Mouse (Mus musculus) neural tube, embryonic 12.5 days (tissue): ENCODE results near the gene Cd300lb. TPM values are rescaled to one million over a fixed set of nuclear protein-coding genes. Genes with fewer than 3 reads are reported as not detected.

Experiments
- ATAC-seq: fragments of 200-750 bp; cut with Nextera tagmentation; 2 replicates; pipeline ENCODE4 v1.8.0; 2017; ENCODE audit warnings: low read depth, mild to moderate bottlenecking, moderate TSS enrichment, moderate library complexity; ENCODE audit not compliant: low FRiP score
- H3K27ac ChIP-seq: fragments of 300-500 bp; sonication (generic); 2 replicates; pipeline ENCODE4 v1.5.1; 2016
- H3K27me3 ChIP-seq: fragments of 300-500 bp; sonication (generic); replicated peaks from 2 replicates; pipeline ENCODE4 v1.6.1; 2016; ENCODE audit warnings: mild to moderate bottlenecking
- H3K36me3 ChIP-seq: fragments of 300-500 bp; sonication (generic); 2 replicates; pipeline ENCODE4 v1.6.1; 2016; ENCODE audit warnings: mild to moderate bottlenecking
- H3K4me1 ChIP-seq: fragments of 300-500 bp; sonication (generic); 2 replicates; pipeline ENCODE4 v1.6.1; 2016
- H3K4me2 ChIP-seq: fragments of 300-500 bp; sonication (generic); replicated peaks from 2 replicates; pipeline ENCODE4 v1.6.1; 2016; ENCODE audit warnings: mild to moderate bottlenecking
- H3K4me3 ChIP-seq: fragments of 300-500 bp; sonication (generic); 2 replicates; pipeline ENCODE4 v1.5.1; 2016
- H3K9ac ChIP-seq: fragments of 300-500 bp; sonication (generic); 2 replicates; pipeline ENCODE4 v1.6.1; 2016; ENCODE audit warnings: mild to moderate bottlenecking
- H3K9me3 ChIP-seq: fragments of 300-500 bp; sonication (generic); 2 replicates; pipeline ENCODE4 v1.6.1; 2016; ENCODE audit warnings: mild to moderate bottlenecking
- WGBS: fragments of 180-500 bp; shearing (Covaris S2); methylation state at CpG from one replicate; pipeline ENCODE4 v1.1.7; 2016; 5-methylcytosine and 5-hydroxymethylcytosine counted together
- polyA plus RNA-seq: library from polyadenylated mRNA; unstranded; fragments of >200 nt; fragmentation: Nextera tagmentation; extraction: Ambion mirVana; gene quantifications from 2 replicates; pipeline ENCODE4 v1.2.1, GENCODE M21; 2016

The Cd300lb gene
- not detected in 2 replicates for polyA plus RNA-seq

GRCm38 (mm10) chr11:114934144-114934543 lies at the start of gene Cd300lb:
Cd300lb (minus strand) TSS chr11:114934386.
- Histone ChIP-seq H3K9me3 (no peaks in the 10 kb centered on the region), H3K4me2 (no peak within 1 kb of the TSS), H3K36me3 (no peaks in the 10 kb centered on the region), H3K27me3 (no peaks in the 10 kb centered on the region), H3K9ac (no peak within 1 kb of the TSS), H3K27ac (no peak within 1 kb of the TSS), H3K4me3 (no peak within 1 kb of the TSS), H3K4me1 (no peaks in the 10 kb centered on the region)
- 62% methylated on average over 6 of the region's 6 CpGs for WGBS
- ATAC-seq, result no peak

DNA sequence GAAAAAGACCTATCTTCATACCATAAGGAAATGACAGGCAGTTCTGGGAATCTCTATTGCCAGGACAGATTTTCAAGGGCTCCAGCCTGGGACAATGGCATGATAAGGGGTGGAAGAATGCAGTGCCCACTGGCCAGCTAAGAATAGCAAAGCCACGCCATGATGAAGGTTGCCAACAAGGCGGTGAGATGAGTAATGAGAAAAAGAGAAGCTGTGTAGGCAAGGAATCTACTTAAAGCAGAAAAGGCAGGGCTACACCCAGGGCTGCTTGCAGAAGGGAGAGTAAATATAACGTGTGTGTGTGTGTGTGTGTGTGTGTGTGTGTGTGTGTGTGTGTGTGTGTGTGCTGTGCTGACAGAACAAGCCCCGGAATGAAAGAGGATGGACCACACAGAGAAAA lies 47.7 kb upstream of the Cd300lb start:
- no peak overlapping the region for H3K4me2 ChIP-seq
- 68% methylated on average over 4 of the region's 4 CpGs for WGBS
- no peaks in the 10 kb centered on the region for H3K36me3 ChIP-seq
- H3K4me3 ChIP-seq, result no peak overlapping the region
- H3K27ac ChIP-seq, result no peak overlapping the region
- no peak overlapping the region for H3K9ac ChIP-seq
- ATAC-seq, result no peak
- H3K4me1 ChIP-seq, result no peaks in the 10 kb centered on the region
- no peaks in the 10 kb centered on the region for H3K27me3 ChIP-seq
- peaks cover 15% of the 10 kb centered on the region for H3K9me3 ChIP-seq

GRCm38 (mm10) chr11:114972726-114973125 lies 38.5 kb upstream of the Cd300lb start:
- Histone ChIP-seq H3K36me3 (no peaks in the 10 kb centered on the region), H3K4me3 (no peak overlapping the region), H3K9ac (no peak overlapping the region), H3K4me1 (no peaks in the 10 kb centered on the region), H3K9me3 (peaks cover 5% of the 10 kb centered on the region; the same call in 1 of the 2 replicates), H3K27me3 (no peaks in the 10 kb centered on the region), H3K4me2 (no peak overlapping the region), H3K27ac (no peak overlapping the region)
- 89% methylated on average over 10 of the region's 10 CpGs for WGBS
- ATAC-seq, result no peak

DNA sequence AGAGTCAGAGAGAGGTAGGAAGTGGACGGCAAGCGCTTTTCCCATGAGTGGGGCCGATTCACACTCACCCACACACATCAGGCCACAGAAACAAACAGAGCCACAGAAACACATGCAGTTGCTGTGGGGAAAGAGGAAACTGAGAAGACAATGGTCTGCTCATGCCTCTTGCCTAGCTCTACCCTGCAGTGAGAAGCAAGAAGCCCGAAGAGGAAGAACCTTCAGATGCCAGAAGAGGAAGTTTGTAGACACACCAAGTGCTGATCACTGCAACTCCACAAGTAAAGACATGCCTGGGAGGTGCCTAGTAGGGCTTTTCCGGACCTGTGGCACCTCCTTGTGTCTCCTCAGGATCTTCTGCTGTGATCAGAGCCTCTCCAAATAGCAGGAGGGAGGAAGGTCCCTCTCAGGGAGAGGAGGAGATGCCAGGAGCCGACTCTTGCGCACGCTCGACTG lies 34.6 kb upstream of the Cd300lb start, which contains the start of gene Cd300c:
TSS of gene Cd300c (minus strand) at position 406 of the 456 bp plus-strand sequence.
- Histone ChIP-seq H3K4me1 (no peaks in the 10 kb centered on the region), H3K27me3 (no peaks in the 10 kb centered on the region), H3K27ac (no peak within 1 kb of the TSS), H3K9ac (no peak within 1 kb of the TSS), H3K4me3 (no peak within 1 kb of the TSS), H3K9me3 (peaks cover under 1% of the 10 kb centered on the region; the same call in 1 of the 2 replicates), H3K36me3 (no peaks in the 10 kb centered on the region), H3K4me2 (no peak within 1 kb of the TSS)
- 79% methylated on average over 9 of the region's 9 CpGs for WGBS
- ATAC-seq, result no peak

- WGBS, result 56% methylated on average over 3 of the region's 3 CpGs
- Histone ChIP-seq H3K9me3 (no peaks in the 10 kb centered on the region), H3K36me3 (no peaks in the 10 kb centered on the region), H3K9ac (no peak overlapping the region), H3K4me3 (no peak overlapping the region), H3K4me1 (no peaks in the 10 kb centered on the region), H3K27me3 (no peaks in the 10 kb centered on the region), H3K27ac (no peak overlapping the region), H3K4me2 (no peak overlapping the region)
- ATAC-seq, result no peak
These were observed 31.1 kb upstream of the Cd300lb start for GRCm38 (mm10) chr11:114965182-114965828.

DNA sequence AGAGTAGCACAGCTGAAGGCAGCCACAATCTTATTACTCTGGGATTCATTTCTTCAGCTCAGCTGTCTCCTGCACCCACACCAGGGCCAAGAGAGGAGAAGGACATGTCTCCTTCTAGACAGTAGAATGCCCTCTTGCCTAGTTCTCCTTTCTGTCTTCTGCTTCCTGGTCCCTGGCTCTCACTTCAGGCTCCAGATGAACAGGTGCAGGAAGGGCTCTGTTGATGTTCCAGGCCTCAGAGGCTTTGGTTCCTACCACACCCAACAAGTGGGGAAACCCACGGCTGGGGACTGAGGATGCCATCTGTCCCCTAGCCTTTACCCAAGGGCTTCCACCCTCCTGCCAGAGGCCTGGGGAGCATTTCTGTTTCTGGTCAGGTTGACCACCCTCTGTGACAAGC lies 26.2 kb upstream of the Cd300lb start:
- no peaks in the 10 kb centered on the region for H3K9me3 ChIP-seq
- 82% methylated on average over 1 of the region's 1 CpGs for WGBS
- no peaks in the 10 kb centered on the region for H3K36me3 ChIP-seq
- no peak overlapping the region for H3K9ac ChIP-seq
- no peak overlapping the region for H3K4me2 ChIP-seq
- no peak overlapping the region for H3K4me3 ChIP-seq
- no peaks in the 10 kb centered on the region for H3K27me3 ChIP-seq
- H3K27ac ChIP-seq, result no peak overlapping the region
- no peak for ATAC-seq
- H3K4me1 ChIP-seq, result no peaks in the 10 kb centered on the region

DNA sequence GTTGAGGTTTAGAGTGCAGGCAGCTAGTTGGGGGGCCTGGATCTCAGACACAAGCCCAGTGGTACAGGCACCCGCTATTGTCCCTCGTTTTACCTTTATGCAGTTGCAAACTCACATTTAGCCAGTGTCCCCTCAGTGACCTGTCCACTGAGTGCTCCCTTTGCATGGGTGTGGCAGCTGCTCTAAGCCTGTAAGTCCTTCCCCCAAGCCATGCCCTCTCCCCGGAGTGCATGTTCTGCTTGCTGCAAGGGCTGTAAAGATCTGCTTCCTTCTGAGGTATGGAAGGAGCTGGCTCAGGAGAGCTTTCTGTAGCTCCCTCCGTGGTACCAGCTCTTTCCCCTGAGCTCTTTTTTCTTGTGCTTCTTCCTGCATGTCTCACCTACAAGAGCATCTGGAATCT lies 595 bp downstream of the Cd300lb start:
- H3K4me3 ChIP-seq, result no peak overlapping the region
- no peak overlapping the region for H3K27ac ChIP-seq
- no peaks in the 10 kb centered on the region for H3K27me3 ChIP-seq
- no peaks in the 10 kb centered on the region for H3K4me1 ChIP-seq
- no peaks in the 10 kb centered on the region for H3K36me3 ChIP-seq
- no peak overlapping the region for H3K9ac ChIP-seq
- WGBS, result 82% methylated on average over 4 of the region's 4 CpGs
- no peaks in the 10 kb centered on the region for H3K9me3 ChIP-seq
- ATAC-seq, result no peak
- H3K4me2 ChIP-seq, result no peak overlapping the region

DNA sequence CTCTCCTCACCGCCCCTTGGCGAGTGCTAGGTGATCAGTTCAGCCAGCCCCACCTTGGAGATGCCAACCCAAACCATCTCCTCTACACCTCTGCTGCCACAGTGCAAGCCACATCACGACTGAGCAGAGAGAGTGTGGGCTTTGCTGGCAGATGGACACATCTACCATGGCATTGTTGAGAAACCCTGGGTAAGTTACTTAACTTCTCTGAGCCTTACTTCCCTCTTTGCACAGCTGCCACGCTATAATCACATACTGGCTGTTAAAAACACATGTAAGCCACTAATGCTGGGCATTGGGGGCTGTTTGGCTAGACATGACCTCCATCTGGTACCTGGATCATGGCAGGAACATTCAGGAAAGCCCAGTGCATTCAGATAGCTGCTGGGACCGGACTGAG lies 3.1 kb downstream of the Cd300lb start:
- Histone ChIP-seq H3K36me3 (no peaks in the 10 kb centered on the region), H3K27ac (no peak overlapping the region), H3K4me3 (no peak overlapping the region), H3K9me3 (no peaks in the 10 kb centered on the region), H3K4me2 (no peak overlapping the region), H3K27me3 (no peaks in the 10 kb centered on the region), H3K9ac (no peak overlapping the region), H3K4me1 (no peaks in the 10 kb centered on the region)
- 80% methylated on average over 5 of the region's 5 CpGs for WGBS
- ATAC-seq, result no peak

DNA sequence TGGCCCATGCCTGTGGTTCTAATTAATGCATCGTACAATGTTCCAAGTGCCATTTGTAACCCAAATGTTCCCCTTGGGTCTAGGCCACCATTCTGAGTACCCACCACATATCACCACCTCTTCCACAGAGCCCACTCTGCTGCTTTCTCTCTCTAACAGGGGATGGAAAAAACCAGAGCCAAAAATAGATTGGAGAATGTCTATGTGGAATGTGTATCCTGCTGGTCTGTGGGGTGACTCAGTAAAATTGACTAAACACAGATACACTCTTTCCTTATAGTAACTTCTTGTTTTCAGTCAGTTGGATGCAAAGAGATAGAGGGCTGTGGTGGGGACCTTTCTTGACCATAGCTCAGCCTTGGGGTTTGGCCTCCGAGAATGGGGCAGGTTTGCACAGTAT lies 4.6 kb downstream of the Cd300lb start:
- Histone ChIP-seq H3K9me3 (no peaks in the 10 kb centered on the region), H3K4me2 (no peak overlapping the region), H3K9ac (no peak overlapping the region), H3K27me3 (no peaks in the 10 kb centered on the region), H3K27ac (no peak overlapping the region), H3K4me3 (no peak overlapping the region), H3K4me1 (no peaks in the 10 kb centered on the region), H3K36me3 (no peaks in the 10 kb centered on the region)
- WGBS, result 93% methylated on average over 2 of the region's 2 CpGs
- no peak for ATAC-seq

GRCm38 (mm10) chr11:114923961-114924360 lies 10.2 kb downstream of the Cd300lb start:
- 0 out of 2 replicates have a peak, but pooled peaks cover 4% of the 10 kb centered on the region for H3K9me3 ChIP-seq
- H3K4me2 ChIP-seq, result no peak overlapping the region
- H3K4me1 ChIP-seq, result no peaks in the 10 kb centered on the region
- H3K36me3 ChIP-seq, result no peaks in the 10 kb centered on the region
- WGBS, result 78% methylated on average over 4 of the region's 4 CpGs
- no peak for ATAC-seq
- H3K4me3 ChIP-seq, result no peak overlapping the region
- H3K27me3 ChIP-seq, result no peaks in the 10 kb centered on the region
- H3K9ac ChIP-seq, result no peak overlapping the region
- no peak overlapping the region for H3K27ac ChIP-seq

DNA sequence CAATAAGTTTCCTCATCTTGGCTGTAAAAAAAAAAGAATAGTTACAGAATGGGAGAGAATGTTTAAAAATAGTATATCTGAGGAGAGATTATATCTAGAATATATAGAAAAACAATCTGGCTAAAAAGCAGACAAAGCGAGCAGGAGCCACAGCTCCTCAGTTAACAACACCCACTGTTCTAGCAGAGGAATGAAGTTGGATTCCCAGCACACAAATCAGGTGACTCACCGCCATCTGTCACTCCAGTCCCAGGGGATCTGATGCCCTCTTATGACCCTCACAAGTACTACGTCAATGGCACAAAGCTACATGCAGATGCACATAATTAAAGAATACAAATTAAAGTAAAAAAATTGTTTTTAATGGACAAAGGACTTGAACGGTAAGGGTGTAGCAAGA lies 11.7 kb downstream of the Cd300lb start:
- no peak overlapping the region for H3K27ac ChIP-seq
- H3K4me2 ChIP-seq, result no peak overlapping the region
- H3K9me3 ChIP-seq, result 0 out of 2 replicates have a peak, but pooled peaks cover 4% of the 10 kb centered on the region
- ATAC-seq, result no peak
- 68% methylated on average over 4 of the region's 4 CpGs for WGBS
- no peak overlapping the region for H3K9ac ChIP-seq
- H3K4me3 ChIP-seq, result no peak overlapping the region
- no peaks in the 10 kb centered on the region for H3K36me3 ChIP-seq
- H3K4me1 ChIP-seq, result no peaks in the 10 kb centered on the region
- no peaks in the 10 kb centered on the region for H3K27me3 ChIP-seq

DNA sequence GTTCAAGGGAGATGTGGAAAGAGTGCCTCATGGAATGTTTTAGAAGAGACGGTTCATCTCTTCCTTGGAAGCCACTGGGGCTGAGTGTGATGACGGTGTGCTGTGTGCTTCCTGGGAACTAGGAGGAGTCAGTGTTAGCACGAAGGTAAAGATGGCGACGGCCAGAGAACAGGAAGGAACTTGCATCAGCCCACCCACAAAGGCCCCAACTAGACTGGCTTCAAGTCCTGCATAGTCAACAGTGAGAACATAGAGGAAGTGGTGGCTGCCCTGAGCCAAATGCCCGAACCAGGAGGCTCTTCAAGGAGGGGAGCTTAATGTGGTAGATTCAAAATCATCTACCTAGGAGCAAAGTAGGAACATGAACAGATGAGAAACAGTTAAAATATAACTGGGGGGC lies 17.1 kb downstream of the Cd300lb start:
- 0 out of 2 replicates have a peak, but pooled peaks cover 3% of the 10 kb centered on the region for H3K27me3 ChIP-seq

DNA sequence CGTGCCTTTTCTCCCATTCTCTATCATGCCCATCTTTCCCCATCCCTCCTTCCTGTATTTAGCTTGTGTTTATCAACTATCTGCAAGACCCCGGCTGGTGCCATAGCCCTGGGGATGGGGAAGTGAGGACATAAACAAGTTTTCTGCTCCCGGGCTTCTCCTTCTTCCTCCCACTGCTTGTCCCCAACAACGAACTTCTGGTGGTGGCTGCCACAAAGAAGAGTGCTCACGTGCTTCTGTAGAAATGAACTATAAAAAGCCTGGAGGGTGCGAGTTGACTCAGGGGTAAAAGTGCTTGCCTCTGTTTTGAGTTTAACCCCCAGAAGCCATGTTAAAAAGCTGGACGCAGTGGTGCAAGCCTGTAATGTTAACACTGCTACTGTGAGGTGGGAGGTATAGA lies 19.2 kb downstream of the Cd300lb start:
- no peaks in the 10 kb centered on the region for H3K36me3 ChIP-seq
- H3K9me3 ChIP-seq, result 0 out of 2 replicates have a peak, but pooled peaks cover 4% of the 10 kb centered on the region
- H3K4me2 ChIP-seq, result no peak overlapping the region
- H3K4me3 ChIP-seq, result no peak overlapping the region
- 0 out of 2 replicates have a peak, but pooled peaks cover 3% of the 10 kb centered on the region for H3K27me3 ChIP-seq
- no peak overlapping the region for H3K9ac ChIP-seq
- H3K4me1 ChIP-seq, result no peaks in the 10 kb centered on the region
- H3K27ac ChIP-seq, result no peak overlapping the region
- 62% methylated on average over 7 of the region's 7 CpGs for WGBS
- no peak for ATAC-seq

More for the DNA sequence above, 17.1 kb downstream of the Cd300lb start:
- ATAC-seq, result no peak
- 0 out of 2 replicates have a peak, but pooled peaks cover 4% of the 10 kb centered on the region for H3K9me3 ChIP-seq
- whole genome bisulfite sequencing, result 84% methylated on average over 6 of the region's 6 CpGs
- H3K4me3 ChIP-seq, result no peak overlapping the region
- no peaks in the 10 kb centered on the region for H3K4me1 ChIP-seq
- no peak overlapping the region for H3K4me2 ChIP-seq
- no peak overlapping the region for H3K9ac ChIP-seq
- H3K36me3 ChIP-seq, result no peaks in the 10 kb centered on the region
- no peak overlapping the region for H3K27ac ChIP-seq
